Mouse (Mus musculus) ES-Bruce4 (cell line): ENCODE results near the gene Khdc4.

Source experiments
- EP300 ChIP-seq: IDR thresholded peaks from 2 replicates; pipeline ENCODE4 v1.6.1; 2011; ENCODE audit warnings: low read depth, low read length; ENCODE audit not compliant: insufficient read depth
- POLR2A ChIP-seq: IDR thresholded peaks from one replicate; pipeline ENCODE4 v1.8.1; 2011; ENCODE audit warnings: low read length; ENCODE audit not compliant: insufficient read depth

DNA sequence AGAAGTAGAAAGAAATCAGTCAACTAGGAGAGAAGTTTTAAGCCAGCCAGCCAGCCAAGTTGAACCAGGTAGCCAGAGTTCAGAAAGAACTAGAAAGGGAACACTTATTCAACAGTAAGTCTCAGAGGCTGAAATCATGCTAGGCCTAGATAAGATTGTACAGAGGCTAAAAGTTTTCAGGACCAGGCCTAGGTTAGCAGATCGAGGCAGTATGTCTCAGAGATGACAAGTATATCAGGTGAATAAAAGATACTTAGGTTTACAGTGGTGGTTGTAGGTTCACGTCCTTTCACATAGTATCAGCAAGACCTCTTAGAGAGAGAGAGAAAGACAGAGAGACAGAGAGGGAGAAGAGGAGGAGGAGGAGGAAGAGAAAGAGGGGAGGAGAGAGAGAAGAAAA is 1.8 kb upstream of the Khdc4 start:
- TF ChIP-seq EP300 = no peak
- TF ChIP-seq POLR2A = no peak
